Mouse (Mus musculus) splenic B cell, adult 2 months (primary cell): ENCODE measurements around the gene Zgpat.
A peak's percentile ranks its signal among the peaks of the same experiment; 100 is the strongest.

Experiments
- DNase-seq: peaks from one replicate; pipeline ENCODE4 v3.0.0-alpha.2; 2011; ENCODE audit warnings: low read depth, low spot score
- H3K27me3 ChIP-seq: 2 replicates; pipeline ENCODE4 v1.6.1; 2012; ENCODE audit warnings: mild to moderate bottlenecking, low read length, moderate library complexity, mixed read lengths; ENCODE audit not compliant: control insufficient read depth, poor library complexity, insufficient read depth, severe bottlenecking
- H3K36me3 ChIP-seq: 2 replicates; pipeline ENCODE4 v1.6.1; 2012; ENCODE audit warnings: mild to moderate bottlenecking, low read length, moderate library complexity, mixed read lengths; ENCODE audit not compliant: control insufficient read depth, poor library complexity, insufficient read depth, severe bottlenecking

Zgpat gene

DNA sequence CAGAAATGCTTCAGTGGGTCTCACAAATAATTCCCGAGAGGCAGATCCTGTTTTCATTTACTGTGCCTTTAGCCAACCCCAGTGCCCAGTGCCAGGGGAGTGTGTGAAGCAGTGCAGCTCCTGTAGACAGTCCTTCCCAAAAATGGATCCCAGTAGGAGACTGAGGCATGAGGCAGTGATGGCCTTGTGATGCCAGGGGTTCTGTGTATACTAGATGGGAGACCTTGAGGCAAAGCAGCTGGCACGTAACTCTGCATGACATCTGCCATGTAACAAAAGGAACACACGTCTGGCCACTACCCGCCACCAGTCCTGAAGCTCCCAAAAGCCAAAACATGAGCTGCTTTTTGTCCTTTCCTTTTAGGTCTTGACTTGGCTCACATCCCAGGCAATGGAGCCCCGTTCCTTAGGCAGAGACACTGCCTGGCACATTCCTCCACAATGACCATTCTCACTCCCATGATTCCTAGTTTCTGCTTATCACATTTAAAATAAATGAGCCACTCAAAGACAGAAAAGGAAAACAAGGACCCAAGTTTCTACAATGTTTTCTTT lies 32.6 kb downstream of the Zgpat start:
- no peaks in the 10 kb centered on the region for H3K27me3 ChIP-seq
- no peaks in the 10 kb centered on the region for H3K36me3 ChIP-seq
- no peak for DNase-seq

DNA sequence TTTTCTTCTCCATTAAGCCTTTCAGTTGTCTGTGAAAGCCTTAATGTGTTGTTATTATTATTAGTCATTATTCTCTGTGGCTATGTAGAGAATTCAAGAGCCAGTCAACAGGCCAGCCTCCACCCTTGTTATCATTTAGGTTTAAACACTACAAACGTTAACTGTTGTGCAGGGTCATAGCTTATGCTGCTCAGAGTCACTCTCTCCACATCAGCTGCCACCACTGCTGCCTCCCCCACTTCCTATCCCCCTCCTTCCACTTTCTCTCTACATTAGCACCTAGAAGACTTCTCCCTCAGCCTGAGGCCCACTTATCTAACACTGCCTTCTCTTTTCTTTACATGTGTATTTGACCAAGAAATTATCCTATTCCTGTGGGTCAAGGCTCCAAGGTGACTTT lies 36.8 kb downstream of the Zgpat start:
- no peak for DNase-seq
- no peaks in the 10 kb centered on the region for H3K27me3 ChIP-seq
- H3K36me3 ChIP-seq = no peaks in the 10 kb centered on the region

DNA sequence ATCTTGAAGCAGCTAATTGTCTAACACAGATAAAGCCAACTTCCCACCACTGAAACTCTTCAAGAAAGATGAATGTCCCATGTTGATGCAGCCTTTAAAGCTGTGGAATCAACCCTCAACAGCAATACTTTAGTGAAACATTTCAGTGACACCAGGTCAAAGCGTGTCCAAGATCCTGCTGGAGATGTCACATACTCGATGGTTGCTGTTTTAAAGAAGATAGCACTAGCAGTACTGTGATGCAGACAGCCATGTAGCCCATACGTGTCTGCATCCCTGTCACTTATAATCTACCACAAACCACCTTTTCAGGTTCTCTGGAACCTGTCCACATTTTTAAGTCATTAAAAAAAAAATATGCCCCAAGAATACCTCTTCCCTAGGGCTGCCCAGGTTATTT lies 39.0 kb downstream of the Zgpat start:
- DNase-seq = no peak
- no peaks in the 10 kb centered on the region for H3K27me3 ChIP-seq
- no peaks in the 10 kb centered on the region for H3K36me3 ChIP-seq

DNA sequence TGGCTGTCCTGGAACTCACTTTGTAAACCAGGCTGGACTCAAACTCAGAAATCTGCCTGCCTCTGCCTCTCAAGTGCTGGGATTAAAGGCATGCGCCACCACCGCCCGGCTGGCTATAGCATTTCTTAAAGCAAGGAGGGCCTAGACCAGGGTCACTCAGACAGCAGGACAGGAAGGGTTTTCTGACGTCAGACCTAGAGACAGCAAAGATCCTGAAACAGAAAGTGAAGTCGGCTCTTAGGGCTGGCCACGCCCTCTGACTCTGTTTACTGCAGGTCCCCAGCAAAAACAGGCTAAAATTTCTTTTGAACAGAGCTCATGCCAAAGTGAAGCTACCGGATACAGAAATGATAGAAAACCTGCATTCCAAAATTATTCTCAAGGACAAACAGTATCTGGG lies 44.9 kb downstream of the Zgpat start:
- H3K36me3 ChIP-seq = no peaks in the 10 kb centered on the region
- no peak for DNase-seq
- no peaks in the 10 kb centered on the region for H3K27me3 ChIP-seq

DNA sequence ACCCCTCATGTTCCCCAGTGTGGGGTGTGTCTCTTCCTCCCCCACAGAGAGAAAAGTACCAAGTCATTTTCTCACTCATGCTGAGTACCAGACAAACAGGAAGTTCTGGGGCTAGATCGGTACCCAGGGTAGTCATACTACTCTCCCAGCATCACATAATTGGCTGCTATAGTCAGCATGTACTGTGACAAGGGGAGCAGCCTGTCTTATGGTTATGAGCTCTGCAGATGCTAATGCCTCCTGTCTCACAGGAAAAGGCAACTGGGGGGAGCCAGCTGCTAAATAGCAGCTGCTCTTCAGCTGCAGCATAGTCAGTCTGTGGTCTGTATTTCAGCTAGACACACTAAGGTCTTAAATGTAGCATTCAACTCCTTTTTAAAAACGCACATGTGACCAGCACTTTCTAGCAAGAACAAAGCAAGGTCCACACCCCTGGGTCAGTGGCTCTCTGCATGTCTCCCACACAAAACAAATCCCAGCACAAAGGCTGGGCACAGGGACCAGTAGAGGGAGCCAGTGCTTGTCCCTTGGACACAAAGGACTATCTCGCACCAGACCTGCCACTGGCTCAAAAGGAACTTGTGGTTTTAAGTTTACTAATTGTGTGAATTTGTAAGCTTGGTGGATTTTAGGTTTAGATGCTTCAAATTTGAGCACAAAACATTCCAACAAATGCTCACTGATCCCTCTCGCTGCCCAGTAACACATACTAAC lies 46.2 kb downstream of the Zgpat start:
- peak; percentile 81 for DNase-seq
- Histone ChIP-seq H3K27me3 (no peaks in the 10 kb centered on the region), H3K36me3 (no peaks in the 10 kb centered on the region)

DNA sequence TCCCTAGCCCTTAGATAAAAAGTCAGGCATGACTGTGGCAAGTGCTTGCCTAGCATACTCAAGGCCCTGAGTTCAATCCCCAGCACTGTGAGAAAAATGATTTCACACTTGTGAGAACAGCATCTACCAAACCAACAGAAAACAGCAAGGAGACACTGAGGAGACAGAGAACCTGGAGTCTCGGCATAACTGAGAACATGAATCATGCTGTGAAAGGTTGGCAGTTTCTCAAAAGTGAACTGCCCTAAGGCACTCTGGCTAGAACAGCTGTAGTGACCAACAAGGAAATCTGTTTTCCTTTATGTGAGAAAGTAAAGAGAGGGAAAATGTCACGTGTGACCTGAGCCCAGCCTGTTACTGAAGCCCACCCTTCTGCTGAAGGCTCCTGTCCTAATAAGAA lies 48.4 kb downstream of the Zgpat start:
- Histone ChIP-seq H3K27me3 (no peaks in the 10 kb centered on the region), H3K36me3 (no peaks in the 10 kb centered on the region)
- no peak for DNase-seq

DNA sequence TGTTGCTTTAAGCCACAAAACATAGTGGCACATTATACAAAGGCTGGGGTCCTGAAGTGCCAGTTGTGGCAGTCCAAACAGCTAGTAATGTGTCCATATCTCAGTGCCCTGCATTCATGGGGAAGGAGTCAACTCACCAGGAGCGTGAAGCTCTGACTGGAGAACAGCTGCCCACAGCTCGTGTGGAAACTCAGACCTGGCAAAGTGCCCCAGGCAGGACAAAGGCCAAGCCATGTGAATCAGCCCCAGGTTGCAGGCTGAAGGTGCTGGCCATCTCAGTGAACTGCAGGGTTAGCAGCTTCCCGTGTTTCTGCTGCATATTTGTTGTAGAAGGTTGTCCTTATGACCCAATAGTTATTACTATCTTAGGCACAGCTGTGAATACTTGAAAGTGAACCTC lies 51.2 kb downstream of the Zgpat start:
- Histone ChIP-seq H3K36me3 (no peaks in the 10 kb centered on the region), H3K27me3 (no peaks in the 10 kb centered on the region)
- DNase-seq = no peak

DNA sequence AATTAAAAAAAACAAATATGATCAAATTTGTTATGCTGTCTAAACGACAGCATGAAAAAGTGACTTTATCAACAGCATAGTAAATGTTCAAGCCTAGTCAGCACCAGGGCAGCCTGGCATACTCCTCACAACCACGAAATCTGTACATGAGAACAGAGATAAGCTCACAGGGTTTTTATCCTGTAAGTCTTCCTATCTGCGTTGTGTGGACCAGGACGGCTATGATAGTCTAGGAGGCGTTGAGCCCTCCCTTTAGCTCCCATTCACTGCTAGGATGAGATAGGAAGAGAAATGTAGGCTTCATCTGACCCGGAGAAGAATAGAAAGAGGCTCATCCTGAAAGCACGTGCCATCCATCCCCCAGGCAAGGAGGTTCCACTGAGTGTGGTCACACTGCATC lies 54.6 kb downstream of the Zgpat start:
- Histone ChIP-seq H3K36me3 (no peaks in the 10 kb centered on the region), H3K27me3 (no peaks in the 10 kb centered on the region)
- no peak for DNase-seq

DNA sequence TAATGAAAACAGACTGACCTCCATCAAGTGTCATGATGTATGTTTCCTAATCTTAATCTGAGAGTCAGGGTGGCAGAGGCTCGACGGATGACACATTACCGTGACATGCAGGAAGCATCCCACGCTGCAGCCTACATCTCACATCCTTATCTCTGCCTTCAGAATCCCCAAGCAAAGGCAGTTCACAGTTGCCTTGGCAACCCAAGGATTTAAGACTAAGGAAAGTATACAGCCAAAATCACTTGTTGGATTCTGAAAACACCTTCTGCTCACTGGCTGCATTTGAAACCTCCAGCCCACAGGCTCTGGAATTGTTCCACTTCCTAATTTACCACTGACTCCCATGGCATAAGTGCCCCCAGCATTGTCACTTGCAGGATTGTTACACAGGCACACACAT lies 55.7 kb downstream of the Zgpat start:
- DNase-seq = no peak
- Histone ChIP-seq H3K36me3 (no peaks in the 10 kb centered on the region), H3K27me3 (no peaks in the 10 kb centered on the region)

DNA sequence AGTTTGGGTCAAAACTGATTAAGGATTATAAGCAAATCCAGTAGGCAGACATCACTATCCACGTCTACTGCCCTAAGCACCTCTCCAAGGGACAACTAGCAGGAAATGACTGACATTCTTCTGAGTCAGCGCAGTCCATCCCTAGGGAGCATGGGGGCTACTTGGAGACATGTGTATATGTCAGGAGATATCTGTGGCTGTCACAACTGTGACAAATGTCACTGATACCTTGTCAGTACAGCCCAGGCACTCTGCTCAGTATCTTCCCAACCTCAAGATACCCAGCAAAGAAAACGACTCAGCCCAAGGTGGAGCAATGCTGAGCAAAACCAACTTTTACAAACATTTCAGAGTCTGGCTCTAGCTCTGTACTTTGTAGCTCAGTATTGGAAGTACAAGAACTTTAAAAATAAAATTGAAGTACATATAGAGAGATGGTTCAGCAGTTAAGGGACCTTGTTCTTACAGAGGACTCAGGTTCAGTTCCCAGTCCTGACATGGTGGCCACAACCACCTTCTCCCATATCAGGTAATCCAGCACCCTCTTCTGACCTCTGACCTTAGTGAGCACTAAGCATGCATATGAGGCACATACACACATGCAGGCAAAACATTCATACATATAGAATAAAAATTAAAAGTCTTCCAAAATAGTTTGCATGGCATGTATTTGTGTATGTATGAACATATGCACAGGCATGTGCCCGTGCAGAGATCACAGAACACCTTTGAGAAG lies 56.3 kb downstream of the Zgpat start:
- H3K36me3 ChIP-seq = no peaks in the 10 kb centered on the region
- no peak for DNase-seq
- H3K27me3 ChIP-seq = no peaks in the 10 kb centered on the region

DNA sequence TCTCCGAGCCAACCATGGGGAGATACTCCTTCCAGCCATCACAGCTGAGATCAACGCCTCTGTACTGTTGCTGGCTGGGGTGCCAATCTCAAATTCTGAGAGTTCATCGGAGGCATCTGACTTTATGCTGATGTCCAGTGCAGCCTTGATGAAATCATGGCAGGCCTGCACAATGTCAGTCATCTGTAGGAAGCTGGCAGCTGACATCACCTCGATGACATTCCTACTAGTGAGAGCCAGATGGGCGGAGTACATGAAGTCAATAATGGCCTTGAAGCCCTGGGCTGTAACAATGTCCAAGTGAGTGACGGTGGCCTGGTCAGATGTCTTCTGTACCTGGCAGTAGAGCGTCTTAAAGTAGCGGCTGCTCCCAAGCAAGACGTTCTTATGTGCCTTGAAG lies 59.1 kb downstream of the Zgpat start:
- no peaks in the 10 kb centered on the region for H3K36me3 ChIP-seq
- H3K27me3 ChIP-seq = no peaks in the 10 kb centered on the region
- DNase-seq = no peak
